Mouse (Mus musculus) embryo, embryonic 9.5 days (tissue): ENCODE results near the gene Cep112.
"Not testable (repeated sequence)": the region's sequence is repeated elsewhere in the genome, so short reads cannot be mapped to it uniquely, and the experiment has no call there.

Experiments
- DNase-seq: peaks from one replicate; pipeline ENCODE4 v3.0.0-alpha.2; 2017; ENCODE audit errors: extremely low spot score

Gene Cep112

DNA sequence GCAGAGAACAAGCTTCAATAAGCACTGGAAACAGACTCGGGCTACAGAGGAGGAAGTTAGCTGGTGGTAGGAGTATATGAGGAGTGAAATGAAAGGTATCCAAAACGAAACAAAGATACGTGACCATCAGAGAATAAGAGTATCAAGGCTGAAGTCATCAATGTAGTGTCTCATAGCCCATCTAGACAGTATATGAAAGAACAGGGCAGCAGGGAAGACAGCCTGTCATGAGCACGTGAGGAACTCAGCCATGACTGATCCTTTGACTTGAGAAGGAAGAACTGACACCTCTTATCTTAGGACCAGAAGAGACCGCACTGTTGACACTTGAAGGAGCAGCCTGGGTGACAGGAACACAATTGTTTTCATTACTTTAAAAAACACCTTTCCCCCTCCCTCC, 373.4 kb downstream of the Cep112 start:
- no peak for DNase-seq

DNA sequence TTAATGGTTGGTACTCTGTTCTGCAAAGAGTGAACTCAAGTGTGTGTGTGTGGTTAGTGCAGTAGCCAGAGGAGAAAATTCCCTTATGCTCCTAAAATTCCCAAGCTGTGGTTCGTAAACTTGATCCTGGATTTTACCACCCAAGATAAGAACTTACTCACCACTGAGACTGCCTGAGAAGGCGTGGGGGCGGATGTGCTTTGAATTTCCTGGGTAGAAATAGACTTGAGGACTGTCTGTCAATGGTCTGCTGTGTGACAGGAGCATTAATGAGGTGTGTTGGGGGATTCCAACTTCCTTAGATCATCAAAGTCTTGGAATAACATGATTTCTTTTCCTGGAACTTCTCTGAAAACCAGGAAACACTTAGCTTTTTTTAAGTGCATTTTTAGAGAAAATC, 374.7 kb downstream of the Cep112 start:
- no peak for DNase-seq

DNA sequence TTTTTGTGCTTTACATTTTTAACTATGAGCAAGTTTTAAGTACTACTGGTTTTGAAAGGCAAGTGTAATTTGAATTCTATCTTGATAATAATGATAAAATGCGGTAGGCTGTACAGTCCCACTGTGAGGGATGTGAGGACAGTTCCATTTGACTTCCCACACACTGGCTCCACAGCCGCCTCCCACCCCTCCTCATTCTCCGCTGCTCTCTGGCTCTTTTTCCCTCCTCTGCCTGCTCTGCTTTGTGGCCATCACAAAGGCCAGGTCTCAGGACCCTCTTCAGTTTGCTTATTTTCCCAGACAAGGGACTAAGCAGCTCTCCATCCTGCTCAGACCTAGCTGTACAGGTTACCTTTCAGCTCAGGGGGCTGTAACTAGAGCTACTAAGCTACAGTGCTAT, 379.0 kb downstream of the Cep112 start:
- DNase-seq, result no peak

DNA sequence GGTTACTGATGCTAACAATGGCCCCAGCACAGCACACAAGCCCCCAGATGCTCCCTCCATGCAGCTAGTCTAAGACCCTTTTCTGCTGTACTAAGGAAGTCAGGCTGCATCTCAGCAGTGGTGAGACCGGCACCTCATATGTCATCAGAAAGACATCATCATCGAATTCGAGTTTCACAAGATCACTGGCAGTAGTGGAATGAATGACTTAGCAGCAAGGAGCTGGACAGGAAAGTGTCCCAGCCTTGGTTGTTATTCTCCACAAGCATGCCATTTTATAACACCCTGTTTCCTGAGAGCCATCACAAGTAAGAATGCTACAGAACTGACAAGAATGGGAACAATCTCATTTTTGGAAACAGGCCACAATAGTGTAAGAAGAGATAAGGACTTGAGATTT, 381.0 kb downstream of the Cep112 start:
- DNase-seq, result no peak

DNA sequence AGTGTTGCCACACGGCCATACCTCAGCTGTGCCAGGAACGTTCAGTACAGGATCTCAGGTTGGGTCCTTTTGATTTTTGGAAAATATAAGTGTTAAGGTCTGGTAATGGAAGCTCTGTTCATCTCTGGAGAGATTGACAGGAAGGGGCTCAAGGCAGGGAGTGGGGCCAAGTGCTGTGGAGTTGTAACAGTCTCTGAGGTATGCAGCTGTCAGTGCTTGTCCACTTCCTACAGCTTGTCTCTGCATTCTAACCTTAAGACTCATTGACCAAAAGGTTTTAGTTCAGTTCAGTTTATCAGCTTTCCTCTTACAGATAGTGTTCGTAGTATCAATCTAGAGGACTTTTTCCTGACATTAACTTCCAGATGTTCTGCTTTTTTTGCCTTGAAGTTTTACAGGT, 384.6 kb downstream of the Cep112 start:
- no peak for DNase-seq

DNA sequence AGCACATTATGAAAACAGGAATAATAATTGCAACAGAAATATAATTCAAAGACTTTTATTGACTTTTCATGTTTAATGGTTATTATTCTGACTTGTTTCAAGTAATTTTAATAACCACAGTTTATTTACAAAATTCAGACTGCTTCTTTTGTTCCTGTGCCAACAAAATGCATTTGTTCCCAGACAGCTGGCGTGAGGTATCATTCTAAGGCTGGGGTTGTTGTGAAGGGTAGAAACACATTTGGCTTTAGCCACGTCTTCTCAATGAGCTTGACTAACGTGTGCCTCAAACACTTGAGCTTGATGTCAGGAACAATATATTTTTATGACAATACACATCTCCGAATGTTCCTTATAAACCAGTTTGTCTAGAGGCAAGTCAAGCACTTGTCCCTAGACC, 396.8 kb downstream of the Cep112 start:
- DNase-seq, result no peak

DNA sequence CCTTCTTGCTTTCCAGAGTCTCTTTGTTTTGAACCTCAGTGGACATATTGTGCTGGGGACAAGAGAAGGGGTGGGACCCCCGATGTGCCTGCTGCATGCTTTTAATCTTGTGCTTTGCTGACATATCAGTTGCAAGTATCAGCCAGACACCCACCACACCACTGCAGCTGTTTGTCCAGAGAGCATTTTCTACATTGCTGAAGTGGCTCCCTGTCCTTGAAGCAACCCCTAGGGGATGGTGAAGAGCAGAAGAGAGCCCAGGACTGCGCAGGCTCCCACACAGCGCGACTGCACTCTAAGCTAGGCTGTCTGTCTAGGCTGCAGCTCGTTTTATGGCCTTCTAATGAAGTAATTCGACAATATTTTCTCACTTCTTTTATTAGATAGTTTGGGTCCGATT, 397.3 kb downstream of the Cep112 start:
- no peak for DNase-seq

DNA sequence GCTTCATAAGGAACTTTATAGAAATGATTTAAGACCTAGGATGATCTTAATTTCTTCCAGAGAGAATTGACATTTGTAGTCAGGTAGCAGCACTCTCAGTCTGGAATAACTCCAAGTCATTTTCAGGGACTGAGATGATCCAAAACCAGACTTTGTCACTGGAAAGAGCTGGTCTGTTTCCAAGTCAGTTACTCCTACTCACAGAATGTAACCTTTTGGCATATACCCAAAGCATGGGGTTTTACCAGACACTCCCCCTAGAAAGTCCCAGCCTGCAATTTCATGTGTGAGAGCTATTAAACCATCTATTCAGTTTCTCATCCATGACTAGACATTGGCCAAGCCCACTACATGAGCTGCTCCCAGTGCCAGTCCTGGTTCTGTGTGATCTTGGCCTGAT, 402.3 kb downstream of the Cep112 start:
- DNase-seq, result no peak

DNA sequence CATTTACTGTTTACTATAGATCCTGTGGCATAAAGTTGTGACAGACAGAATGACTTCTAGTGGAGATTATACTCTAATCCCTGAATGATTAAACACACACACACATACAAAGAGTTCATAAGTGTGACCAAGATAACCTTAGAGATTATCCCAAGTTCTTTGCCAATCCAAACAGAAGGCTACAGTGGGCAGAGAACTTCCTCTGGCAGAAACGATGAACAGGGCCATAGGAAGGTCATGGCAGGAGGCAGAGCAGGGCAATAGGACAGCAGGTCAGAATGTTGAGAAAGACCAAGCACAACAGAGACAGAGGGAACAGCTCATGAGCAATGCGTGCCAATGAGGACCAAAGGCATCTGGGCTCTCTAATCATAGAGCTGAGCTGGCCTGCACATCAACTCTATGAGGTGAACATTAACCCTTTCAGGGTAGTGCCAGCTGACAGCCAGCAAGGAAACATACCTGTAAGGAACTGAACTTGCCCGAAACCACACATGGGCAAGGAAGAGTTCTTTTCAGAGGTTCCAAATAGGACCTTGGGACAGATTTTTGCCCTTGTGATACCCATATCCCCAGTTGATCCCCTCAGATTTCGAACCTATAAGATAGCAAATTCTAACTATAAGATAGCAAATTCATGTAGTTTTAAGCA, 403.5 kb downstream of the Cep112 start:
- DNase-seq, result no peak

DNA sequence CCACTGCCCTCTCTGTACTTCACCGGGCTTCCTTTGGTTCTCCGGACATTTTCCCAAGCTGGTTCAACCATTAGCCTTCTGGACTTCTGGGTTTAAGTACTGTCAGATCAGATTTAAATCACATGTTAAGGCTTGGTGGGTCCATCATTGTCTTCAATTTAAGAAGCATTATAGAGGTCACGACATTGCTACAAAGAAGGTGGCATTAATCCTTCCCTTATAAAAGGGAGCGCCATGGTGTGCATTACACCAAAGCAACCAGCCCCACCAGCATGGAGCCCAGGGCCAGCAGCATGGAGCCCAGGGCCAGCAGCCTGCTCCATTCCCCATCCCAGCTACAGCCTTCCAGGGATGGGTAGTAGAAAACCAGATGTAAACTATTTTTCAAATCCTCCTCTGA, 411.7 kb downstream of the Cep112 start:
- no peak for DNase-seq

DNA sequence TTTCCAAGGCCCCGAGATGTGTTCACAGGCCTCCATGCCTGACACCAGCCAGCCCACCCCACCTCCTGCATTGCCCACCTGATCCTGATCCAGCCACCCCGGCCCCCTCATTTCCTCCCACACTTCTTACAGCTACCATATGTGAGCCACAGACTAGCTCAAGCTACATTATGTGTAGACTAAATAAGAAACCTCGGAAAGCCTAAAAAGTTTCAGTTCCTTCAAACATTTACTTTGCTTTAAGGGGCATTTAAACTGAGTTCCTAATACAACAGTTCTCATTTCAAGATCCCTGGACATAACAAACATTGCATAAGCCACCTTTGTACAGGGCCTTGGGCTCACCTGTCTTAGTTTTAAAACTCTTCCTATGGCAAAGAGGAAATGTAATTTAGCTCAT, 415.2 kb downstream of the Cep112 start:
- no peak for DNase-seq

DNA sequence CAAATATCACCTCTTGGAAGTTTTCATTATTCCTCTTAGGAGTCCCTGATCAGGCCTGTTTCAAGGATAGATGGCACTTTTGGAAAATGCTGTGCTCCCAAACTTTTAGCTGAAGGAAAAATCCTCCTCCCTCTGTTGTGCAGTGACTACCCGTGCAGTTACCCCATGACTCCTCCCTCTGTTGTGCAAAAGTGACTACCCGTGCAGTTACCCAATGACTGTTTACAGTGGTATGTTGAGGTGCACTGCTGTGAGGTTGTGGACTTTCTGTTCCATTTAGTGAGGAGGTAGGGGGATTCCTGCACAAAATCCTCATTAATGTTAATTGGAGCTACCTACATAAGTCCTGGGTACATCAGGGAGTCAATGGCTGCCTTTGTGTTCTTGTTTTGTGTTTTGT, 417.8 kb downstream of the Cep112 start:
- no peak for DNase-seq

DNA sequence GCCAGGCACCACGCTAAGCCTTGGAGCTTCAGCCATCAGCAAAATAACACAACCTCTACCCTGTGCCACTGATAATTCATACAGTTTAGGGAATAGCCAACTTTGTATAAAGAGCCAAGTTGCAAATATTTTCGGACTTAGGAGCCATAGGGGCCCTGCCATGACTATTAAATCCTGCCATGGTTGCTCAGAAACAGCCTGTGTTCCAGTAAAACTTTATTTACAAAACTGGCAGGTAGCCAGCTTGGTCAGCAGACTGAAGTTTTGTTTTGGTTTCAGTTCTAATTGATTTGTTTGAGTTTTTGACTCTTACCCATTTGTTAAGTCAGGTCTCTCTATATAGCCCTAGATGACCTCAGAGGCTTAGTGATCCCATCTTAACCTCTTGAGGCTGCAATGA, 421.0 kb downstream of the Cep112 start:
- DNase-seq, result no peak

DNA sequence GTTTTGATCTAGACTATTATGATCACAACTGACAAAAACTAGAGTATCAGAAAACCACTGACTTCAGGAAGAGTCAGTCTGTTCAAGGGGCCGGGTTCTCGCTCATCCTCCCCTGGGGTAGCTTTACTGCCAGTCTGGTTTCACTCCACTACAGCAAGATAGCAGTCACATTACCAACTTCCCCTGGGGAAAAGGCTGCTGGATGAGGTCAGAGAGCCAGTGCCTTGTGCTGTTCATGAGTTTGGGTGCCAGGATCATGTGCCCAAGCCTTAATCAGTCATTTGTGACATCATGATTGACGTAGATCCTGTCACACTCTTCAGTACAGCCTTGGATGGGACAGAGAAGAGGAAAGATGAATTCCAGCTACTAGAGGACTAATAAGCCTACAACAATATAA, 421.5 kb downstream of the Cep112 start:
- no peak for DNase-seq

DNA sequence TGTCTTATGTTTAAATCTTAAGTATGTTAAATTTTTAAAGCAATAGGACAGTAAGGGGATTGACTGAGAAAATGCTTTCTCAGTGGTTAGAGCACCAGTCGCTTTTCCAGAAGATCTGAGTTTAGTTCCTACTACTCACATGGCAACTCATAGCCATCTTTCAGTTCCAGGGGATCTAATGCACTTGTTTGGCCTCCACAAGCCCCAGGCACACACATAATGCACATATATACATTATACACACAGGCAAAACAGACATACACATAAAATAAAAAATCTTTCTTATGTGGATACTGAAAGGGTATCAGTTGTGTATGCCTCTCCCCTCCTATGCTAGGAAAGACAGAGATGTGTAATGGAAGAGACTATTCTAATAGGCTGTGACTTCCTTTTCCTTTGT, 426.8 kb downstream of the Cep112 start:
- DNase-seq, result no peak

DNA sequence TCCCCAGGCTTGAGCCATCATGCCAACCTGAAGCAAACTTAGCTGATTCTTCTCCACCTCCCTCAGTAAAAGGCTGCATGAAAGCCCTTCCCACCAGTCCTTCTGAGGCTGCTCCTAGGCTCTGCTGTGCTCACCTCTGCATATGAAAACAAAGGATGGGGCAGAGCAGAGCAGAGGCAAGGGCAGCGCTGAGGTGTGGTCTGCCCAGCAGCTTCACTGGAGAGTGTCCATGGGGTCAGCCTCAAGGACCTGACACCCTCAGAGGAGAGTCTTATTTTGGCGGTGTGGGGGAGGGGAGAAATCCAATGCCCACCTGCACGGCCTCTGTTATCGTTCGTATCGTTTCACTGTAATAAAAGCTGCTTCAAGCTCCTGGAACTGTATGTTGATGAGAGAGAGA, 432.3 kb downstream of the Cep112 start:
- DNase-seq, result no peak

DNA sequence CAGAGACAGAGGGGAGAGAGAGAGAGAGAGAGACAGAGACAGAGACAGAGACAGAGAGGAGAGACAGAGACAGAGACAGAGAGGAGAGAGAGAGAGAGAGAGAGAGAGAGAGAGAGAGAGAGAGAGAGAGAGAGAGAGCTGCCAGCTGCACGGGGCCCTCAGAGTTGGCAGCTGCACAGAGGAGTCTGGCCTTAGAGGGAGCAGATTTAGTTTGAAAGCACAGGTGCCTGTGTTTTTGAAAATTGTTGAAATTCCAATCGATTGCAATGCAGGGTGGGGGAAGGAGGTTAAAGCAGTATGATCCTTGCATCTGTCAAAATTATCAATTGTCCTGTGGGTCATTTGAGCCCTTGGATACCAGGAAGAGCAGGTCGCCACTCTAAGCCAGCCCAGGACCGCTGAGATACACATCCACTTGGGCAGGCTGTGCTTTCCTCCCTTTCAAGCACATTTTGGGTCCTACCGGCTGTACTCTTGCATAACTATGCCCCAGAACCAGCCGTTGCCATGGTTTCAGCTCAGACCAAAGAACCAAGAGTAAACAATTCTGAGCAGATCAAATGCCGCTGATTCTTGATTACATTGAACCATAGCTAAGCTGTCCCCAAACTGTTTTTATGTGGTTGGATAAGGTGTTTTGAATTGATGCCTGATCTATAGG, 432.8 kb downstream of the Cep112 start:
- DNase-seq, result no peak

DNA sequence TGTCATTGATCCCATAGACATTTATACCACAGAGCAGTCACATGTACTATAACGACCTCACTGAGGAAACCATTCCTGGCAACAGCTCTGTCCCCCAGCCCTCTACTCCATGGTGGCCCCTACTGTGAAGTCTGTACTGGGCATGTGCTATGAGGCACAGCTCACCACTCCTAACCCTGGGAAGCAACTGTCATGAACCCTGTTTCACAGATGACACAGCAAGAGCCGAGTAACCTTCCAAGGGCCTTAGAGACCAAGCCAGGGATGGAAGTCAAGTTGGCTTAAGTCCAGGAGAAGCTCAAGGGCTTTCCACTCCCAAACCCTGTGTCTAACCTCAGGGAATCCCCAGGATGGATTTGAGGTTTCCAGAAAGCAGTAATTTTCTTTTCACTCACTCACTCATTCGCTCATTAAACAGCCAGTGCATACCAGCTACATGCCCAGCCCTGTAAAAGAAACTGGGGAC, 433.4 kb downstream of the Cep112 start:
- DNase-seq, result no peak

DNA sequence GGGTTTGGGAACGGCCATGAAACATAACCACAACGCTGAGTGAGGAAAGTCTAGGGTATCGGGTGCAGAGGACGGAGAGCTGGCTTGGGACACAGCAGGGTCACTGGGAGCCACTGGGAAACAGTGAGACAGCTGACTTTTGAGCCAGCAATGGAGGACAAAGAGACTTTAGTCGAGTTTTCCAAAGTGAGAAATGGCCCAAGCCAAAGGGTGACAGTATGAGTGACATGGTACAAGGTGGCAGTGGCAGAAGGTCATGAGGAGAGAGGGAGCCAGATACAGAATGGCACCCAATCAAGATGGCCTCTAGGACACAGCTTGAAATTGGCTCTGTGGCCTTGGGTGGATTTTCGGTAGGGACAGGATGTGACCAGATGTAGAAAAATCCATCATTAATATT, 433.9 kb downstream of the Cep112 start:
- no peak for DNase-seq

DNA sequence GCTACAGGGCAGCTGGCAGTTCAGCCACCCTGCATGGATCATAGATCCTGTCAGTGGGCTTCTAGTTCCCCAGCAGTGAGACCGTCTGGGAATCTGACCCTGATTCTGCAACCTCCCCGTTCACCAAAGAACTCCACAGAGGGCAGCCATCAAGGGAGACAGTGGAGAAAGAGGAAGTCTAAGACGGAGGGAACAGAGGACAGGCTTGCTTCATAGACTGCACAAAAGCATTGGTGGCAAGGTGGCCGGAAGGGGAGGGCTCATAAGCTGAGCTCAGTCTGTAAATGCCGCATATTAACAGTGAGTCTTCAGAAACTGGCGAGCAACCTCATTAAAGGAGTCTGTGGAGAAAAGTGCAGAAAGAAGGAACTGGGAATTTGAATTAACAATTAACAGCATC, 437.4 kb downstream of the Cep112 start:
- DNase-seq, result no peak

DNA sequence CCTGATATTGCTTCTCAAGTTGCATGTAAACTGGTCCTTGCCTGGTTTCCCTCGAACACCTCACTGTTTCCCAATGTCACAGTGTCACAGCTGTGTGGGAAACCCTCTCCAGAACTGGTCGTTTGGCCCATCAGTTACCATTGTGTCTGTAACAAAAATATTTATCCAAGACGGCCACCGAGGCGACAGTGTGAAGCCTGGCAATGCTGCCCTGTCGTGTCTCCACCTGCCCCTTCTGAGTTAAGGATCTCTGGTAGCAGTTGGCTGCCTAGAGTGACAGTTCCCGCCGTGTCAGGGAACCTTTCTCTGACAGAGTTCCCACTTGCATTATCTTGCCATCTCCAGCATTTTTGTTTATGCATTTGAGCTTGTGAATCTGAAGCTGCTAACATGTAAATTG, 440.8 kb downstream of the Cep112 start:
- DNase-seq, result no peak

DNA sequence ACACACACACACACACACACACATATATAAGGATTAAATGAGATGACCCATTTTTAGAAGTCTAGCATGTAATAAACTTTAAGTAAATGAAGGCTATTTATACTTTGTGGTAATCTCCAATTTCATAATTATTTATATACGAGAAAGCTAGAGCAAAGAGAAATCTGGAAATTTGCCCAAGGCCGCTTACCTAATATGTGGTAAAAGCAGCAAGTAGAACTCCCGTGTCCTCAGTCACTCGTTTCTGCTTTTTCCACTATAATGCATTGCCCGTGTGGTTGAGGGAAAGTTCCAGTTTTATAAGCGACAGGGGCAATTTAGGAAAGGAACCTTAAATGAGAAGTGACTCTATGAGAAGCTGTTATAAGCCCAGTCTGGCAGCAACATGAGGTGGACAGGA, 442.5 kb downstream of the Cep112 start:
- no peak for DNase-seq

DNA sequence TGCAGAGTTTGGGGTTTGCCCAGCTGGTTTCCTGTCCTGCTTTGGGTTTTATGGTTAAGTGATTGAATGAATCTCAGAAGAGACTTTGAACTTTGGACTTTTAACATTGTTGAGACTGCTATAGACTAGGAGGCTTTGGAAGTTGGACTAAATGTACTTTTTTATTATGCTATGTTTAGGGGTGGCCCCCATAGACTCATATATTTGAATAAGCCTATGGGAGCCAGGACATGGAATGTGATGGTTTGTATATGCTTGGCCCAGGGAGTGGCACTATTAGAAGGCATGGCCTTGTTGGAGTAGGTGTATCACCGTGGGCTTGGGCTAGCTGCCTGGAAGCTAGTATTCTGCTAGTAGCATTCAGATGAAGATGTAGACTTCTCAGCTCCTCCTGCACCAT, 446.3 kb downstream of the Cep112 start:
- DNase-seq, result not testable (repeated sequence)

DNA sequence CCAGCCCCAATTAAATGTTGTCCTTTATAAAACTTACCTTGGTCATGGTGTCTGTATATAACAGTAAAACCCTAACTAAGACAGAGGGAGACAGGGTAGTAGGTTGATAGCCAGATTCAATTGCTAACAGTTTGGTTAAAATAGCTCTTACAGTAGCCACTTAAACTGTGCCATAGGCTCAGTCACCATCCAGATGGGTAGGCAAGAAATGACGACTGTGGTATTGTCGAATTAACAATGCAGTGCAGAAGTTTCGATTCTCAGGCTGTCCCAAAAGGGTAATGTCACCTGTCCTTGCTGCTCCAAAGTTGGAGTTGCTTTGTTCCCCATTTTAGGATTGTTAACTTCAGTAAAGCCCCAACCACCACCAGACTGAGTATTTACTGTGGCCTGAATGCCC, 446.8 kb downstream of the Cep112 start:
- DNase-seq, result no peak
